Mouse (Mus musculus) monocyte, adult 5-6 weeks (primary cell): ENCODE results near the gene Apobec3. TPM values are rescaled to one million over a fixed set of nuclear protein-coding genes. Genes with fewer than 3 reads are reported as not detected.
A peak's percentile ranks its signal among the peaks of the same experiment; 100 is the strongest.

ENCODE experiments used
- ATAC-seq: fragments of 153-309, 156-312 bp; replicated peaks from 2 replicates; pipeline ENCODE4 v1.8.0; 2017; ENCODE audit warnings: mild to moderate bottlenecking; ENCODE audit not compliant: low TSS enrichment, insufficient number of reproducible peaks, severe bottlenecking, poor library complexity, low FRiP score
- total RNA-seq: library from RNA; stranded (forward); fragments of 200-1000, 200-491, 200-594 nt; gene quantifications from 3 replicates; pipeline ENCODE4 v1.2.3, GENCODE M21; 2017

The Apobec3 gene
- total RNA-seq: 85.0 to 218 TPM (median 113 TPM) in 3 replicates

DNA sequence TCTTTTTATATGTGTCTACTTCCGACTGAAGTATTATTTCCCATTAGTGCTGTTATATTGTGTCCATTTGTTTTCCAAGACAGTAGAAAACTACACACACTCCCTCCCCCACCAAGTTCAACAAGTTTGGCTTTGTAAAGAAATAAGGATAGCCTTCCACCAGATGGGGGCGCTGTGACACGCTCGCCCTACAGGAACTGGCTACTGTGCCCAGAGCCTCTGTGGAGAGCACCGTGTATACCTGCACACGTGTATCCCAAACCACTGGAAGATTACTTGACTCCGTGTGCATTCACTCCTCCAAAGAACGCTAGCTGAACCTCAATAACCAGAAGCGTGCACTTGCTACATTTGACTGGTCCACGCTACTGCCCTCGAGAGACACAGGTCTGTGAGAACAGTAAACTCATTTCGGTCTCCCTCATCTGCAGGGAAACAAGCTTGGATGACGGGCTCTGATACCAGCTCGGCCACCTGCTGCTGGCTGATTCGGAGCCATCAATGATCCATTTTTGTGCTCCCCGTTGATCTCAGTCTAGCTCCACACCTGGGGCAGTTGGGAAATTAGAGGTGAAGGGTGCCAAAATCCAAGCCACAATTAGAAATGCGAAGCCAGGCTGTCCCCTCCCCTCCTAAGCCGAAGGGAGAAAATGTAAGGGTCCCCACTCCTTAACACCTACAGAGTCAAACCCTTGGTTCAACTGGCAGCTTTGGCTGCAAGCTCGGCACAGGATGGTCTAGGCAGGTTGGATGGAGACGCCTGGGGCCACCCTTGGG is at the start of gene Apobec3:
TSS of gene Apobec3 (plus strand) at position 224 of the 777 bp plus-strand sequence.
- ATAC-seq: peak; percentile 60

DNA sequence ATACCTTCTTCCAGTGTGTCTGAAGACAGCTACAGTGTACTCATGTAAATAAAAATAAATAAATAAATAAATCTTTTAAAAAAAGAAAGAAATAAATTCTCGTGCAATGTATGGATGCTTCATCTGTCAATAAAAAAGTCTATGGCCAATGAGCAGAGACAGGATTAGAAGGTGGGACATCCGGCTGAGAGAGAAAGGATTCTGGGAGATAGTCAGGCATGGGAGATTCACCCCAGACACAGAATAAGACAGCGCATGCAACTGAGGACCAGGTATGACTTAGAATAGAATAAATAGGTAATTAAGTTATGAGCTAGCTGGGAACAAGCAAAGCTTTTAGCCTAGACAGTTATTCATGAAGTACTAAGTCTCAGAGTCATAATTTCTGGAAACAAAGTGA is 48.5 kb upstream of the Apobec3 start:
- no peak for ATAC-seq

DNA sequence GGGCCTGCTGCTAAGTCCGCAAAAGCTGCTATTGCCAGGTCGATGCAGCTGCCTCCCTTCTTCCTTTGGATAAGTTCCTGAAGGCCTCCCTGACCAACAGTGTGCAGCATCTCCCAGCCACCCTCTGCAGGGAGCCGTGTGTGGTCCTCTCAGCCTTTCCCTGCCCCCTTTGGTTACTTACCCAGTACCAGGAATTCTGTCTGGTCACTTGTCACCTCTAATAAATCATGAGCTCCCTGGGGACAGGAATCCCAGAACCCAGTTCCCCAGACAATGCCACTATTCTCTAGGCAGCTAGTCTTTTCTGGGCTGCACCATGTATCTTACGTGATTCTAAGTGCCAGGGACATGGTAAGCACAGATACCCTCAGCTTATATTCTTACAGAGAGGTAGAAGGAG is 45.5 kb upstream of the Apobec3 start:
- no peak for ATAC-seq

DNA sequence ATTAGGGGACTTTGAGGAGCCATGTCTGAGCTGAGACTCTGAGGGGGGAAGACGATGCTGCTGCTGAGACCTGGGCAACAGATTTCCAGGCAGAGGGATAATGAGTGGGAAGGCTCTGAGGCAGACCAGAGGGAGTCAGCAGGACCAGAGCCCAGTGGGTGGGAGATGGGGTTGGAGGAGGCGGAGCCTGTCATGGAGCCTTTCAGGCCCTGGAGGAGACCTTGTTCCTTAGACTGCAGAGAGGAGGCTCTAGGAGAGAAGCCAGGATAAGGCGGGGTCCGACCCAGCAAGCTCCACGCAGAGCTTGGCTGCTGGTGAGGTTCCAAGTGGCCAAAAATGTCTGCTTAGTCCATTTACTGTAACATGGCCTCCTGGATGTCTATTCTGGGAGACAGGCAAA is 44.4 kb upstream of the Apobec3 start:
- ATAC-seq: no peak

DNA sequence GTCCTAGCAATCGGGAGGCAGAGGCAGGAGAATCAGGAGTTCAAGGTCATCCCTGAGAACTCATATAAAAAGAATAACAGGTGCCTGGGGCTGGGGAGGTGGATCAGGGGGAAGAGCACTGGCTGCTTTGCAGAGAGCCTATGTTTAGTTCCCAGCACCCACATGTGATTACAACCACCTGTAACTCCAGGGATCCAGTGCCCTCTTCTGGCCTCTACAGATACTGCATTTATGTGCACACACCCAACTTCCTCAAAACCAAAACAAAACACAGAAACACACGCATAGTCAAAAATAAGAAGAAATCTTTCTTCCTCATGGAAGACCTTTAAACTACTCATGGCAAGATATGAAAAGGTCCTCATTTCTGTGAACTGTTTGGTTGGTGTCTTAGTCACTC is 41.3 kb upstream of the Apobec3 start:
- ATAC-seq: 0 out of 2 replicates have a peak, but pooled peaks have one; percentile 40

DNA sequence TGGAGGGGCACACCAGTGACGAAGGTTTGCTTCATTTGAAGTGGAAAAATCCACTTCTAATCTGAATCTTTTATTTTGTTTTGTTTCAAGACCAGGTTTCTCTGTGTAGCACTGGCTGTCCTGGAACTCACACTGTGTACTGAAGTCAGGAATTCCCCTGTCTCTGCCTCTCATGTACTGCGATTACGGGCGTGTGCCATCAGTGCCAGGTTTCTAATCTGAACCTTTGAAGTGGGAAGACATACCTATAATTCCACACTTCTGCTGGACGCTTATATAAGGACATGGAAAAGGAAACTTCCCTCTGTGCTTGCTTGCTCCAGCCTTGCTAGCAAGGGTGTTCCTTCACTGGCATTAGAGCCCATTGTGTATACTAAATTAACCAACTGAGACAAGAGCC is 32.5 kb upstream of the Apobec3 start:
- no peak for ATAC-seq

DNA sequence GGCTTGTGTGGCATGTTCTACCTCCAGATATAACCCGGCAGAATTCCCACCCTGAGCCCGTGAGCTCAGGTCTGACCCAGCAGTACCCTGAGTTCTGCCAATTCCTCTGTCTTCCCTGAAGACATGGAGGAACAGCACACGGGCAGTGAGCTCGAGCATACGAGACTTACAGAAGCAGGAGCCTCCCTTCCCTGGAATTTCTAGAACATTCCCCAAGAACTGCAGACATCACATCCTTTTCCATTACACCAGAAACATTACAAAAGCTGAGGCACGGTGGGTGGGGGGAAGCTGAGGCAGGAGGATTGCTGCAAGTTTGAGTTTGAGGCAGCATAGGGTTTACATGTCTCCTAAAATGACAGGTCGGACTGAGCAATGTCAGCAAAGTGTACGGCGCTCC is 31.6 kb upstream of the Apobec3 start:
- no peak for ATAC-seq

DNA sequence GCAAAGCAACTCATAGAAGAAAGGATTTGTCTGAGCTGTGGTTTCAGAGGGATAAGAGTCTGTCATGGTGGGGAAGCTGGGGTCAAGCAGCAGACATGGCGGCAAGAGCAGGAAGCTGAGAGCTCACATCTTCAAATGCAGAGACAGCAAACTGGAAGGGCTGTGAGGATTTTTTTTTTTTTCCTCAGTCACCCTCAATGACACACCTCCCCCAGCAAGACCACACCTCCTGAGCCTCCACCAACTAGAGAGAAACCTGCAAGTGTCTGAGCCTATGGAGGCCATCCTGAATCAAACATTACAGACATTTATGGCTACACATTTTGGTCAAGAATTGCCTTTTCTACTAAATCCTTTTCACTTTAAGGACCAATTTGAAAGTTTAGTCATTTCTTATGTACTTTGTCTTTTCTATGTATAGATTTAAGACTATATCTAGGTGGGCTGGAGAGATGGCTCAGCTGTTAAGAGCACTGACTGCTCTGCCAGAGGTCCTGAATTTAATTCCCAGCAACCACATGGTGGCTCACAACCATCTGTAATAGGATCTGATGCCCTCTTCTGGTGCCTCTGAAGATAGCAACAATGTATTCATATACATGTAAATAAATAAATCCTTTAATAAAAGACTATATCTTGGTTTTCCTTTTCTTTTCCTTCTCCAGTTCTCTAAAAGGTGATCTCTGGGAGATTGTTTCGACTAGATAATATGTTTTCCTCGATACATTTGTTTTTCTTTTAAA is 24.0 kb upstream of the Apobec3 start:
- no peak for ATAC-seq

DNA sequence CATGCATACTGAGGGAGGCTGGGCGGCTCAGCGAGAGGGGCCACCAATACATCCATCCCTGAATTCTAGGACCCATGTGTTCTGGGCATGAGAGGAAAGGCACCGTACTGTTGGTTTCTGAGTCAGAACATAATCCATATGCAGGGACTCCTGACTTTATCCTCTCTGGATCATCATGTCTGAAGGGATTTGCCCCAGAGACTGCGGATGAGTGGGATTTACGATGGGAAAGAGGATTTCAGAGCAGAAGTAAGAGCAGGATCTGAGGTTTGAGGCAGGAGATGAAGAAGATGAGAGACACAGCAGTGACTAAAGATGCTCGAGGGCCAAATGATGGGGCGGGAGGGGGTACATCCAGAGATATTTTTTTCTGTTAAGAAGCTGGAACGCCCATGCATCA is 17.9 kb upstream of the Apobec3 start:
- ATAC-seq: no peak

DNA sequence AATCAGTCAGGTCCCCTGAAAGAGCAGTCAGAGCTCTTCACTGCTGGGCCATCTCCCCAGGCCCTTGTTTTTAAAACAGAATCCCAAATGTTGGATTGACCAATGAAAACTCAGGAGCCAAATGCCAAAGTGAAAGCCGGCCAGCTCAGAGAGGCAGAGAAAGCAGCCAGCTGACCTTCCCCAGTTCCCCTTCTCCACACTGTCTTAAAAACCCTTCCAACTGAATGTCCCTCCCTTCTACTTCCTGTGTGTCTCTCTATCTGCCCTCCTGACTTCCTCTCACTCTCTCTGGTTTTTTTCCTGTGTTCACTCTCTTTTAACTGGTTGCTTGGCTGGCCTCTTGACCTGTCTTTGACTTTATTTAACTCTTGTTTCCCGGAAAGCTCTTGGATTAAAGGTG is 17.5 kb upstream of the Apobec3 start:
- ATAC-seq: no peak

DNA sequence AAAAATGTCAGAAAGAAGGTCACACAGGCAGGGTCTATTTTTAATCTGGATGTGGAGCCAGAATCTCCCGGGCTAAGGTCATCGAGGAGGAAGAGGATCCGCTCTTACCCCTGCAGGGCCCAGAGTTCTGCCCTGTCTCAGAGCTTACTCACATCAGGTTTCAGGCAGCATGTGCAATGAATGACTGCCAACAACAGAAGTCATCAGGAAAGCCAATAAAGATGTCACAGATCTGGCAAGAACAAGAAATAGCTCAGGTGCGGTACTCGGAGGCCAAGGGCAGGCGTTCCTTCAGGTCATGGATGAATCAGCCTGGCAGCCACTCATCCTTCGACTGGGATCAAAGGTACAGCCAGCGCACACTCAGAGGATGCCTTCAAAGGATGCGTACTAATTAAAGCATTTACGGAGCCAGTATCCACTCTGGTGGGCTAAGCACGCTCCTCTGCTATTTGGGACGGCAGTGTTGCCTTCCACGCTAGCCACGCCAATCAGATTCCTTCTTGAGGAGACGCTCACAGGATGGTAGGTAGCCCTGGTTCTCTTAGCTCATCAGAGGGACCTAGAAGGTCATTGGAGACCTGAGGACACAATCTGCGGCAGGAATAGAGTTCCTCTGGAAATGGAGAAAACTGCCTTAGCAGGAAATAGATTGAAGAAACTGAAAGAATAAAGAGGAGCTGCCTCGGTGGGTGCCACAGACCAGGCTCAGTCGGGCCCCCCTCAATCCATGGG is 16.0 kb upstream of the Apobec3 start:
- ATAC-seq: no peak

DNA sequence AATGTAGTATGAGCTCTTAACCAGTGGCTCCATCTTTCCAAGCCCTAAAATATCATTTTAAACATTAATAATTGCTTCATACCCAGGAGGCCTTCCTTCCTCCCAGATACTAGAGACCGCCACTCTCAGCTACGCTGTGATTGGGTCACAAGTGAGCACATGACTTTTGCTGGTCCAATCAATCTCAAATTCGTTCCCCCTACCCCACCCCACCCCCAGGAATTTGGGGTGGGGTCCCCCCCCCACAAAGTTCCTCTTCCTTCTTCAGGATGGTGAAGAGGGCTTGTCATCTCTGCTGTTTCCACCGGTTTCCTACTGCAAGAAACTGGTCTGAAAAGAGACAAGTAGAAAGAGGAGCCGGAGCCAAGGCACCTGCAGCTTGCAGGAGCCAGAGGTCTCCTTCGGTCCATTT is 12.7 kb upstream of the Apobec3 start:
- no peak for ATAC-seq

DNA sequence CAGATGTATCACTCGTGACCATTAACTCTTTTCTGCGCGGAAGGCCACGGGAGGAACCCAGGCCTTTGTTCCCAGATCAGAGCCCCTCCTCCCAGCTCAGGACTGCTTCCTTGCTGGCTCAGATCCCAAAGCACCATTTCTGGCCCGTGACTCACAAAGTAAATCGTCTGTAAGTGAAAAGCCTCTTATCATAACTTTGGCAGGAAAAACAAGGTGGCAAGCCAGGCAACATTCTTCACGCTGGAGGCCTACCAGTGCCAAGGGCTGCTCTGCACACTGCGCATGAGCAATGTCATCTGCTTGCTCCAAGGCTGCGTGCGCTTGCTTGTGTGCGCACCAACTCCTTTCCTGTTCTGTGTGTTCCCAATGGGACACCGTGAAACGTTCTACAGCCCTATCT is 12.1 kb upstream of the Apobec3 start:
- ATAC-seq: no peak

DNA sequence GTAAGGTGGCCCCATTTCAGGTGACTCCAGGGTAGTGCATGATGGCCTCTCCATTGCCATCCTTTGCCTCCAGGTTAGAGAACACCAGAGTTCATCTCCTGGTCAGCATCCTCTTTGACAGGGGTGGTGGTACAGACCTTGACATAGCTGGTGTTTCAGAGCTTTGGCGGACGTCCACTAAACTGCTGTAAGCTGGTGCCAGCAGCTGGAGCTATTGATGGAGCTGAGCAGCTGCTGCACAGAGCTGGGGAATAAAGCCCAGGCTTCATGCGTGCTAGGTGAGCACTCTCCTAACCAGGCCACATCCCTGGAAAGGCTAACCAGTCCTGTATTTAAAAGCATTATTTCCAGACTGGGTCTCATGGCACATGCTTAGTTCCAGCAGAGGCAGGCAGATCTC is 11.0 kb upstream of the Apobec3 start:
- ATAC-seq: no peak

DNA sequence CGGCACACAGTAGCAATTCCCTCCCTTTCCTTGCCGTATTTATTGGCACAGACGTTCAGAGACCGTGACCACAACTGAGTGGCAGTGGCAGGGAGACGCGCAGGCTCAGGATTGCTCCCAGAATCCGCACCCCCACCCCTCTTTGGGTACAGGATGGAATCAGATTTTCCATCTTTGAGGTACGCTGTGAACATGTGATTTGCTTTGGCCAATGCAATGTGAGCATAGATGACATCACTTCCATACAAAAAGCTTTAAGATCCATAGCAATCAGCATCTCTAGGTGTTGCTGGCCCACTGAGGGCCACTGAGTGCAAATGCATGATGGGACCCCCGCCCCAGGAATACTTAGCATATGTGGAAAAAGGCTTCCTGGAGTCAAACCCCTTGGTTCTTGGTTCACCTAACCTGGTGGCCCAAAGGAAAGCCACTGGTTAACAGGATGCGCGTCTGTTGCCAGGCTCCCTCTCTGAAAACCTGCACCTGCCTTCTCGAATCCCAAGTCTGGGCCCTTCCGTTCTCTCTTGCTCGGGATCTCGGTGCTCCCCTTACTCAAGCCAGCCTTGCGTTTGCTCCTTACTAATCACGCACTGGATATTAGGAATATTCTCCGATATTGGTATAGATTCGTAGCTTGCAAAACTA is 8.7 kb upstream of the Apobec3 start:
- ATAC-seq: no peak

DNA sequence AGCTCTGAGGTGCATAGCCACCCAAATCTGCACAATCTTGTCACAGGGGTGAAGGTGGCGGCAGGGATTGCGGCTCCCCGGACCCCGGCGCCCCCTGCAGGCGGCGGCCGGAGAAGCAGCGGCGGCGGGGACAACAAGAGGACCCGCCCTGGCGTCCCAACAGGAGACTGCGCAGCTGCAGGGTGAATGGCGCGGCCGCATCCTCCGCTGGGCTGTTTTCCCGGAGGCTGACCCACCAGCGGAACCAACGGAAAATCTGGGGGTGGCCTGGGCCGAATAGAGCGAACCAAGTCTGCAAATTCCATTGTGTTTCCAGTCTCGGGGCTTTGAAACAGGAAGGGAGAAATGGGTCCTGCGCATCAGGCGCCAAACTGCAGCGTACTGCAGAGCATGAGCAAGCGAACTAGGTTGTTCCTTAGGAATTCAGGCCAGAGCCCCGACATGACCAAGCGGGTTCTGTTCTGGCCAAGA is 8.1 kb upstream of the Apobec3 start:
- peak; percentile 84 for ATAC-seq

DNA sequence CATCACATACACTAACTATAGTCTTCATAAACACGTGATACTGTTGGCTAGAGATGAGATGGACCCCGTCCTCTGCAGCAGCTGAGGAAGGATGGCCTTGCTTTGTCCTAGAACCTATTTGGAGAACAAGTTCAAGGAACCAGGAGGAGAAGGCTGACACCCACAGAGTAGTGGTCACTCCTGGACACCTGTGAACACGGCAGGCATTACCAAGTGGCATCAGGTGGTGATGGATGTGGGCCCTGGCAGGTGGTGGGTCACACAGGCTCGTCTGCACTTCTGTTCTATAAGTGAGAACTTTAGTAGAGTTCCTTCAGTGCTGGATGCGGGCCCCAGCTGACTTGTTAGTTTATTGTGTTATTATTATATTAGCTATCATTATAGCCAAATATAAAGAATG is 6.6 kb upstream of the Apobec3 start:
- ATAC-seq: no peak

DNA sequence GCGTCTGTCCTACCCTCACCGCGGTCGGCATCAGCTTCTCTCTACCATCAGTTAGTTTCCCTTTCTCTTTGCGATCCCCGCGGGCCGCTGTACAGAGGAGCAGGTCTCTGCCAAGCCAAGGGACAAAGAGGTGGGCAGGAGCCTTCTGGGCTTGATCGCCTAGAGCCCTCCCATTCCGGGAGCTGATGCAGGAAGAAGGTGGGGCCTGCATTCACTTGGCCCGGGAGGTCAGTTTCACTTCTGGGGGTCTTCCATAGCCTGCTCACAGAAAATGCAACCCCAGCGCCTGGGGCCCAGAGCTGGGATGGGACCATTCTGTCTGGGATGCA is 718 bp downstream of the Apobec3 start:
- ATAC-seq: peak; percentile 71
